Mouse (Mus musculus) small intestine, adult 2 months (tissue): ENCODE results near the gene Ahcyl2.

Source experiments
- CTCF ChIP-seq: fragments of 200-500 bp; IDR thresholded peaks from 2 replicates; pipeline ENCODE4 v1.5.1; 2012; ENCODE audit warnings: low read depth, mild to moderate bottlenecking, control low read depth, inconsistent platforms, low read length, moderate library complexity, mixed read lengths; ENCODE audit not compliant: insufficient replicate concordance, insufficient read length; ENCODE audit errors: extremely low read depth
- POLR2A ChIP-seq: fragments of 200-500 bp; IDR thresholded peaks from 2 replicates; pipeline ENCODE4 v1.6.1; 2012; ENCODE audit warnings: low read depth, mild to moderate bottlenecking, control low read depth, inconsistent platforms, low read length, moderate library complexity

- no peak for TF ChIP-seq CTCF
- no peak for TF ChIP-seq POLR2A
These were observed 25.7 kb downstream of the Ahcyl2 start for GRCm38 (mm10) chr6:29793520-29793919.
